Mouse (Mus musculus): ENCODE data around the gene Dip2c. TPM values are rescaled to one million over a fixed set of nuclear protein-coding genes. Genes with fewer than 3 reads are reported as not detected.

The Dip2c gene
- polyA plus RNA-seq, 1 experiment from 2014 or later: 6.1 TPM

DNA sequence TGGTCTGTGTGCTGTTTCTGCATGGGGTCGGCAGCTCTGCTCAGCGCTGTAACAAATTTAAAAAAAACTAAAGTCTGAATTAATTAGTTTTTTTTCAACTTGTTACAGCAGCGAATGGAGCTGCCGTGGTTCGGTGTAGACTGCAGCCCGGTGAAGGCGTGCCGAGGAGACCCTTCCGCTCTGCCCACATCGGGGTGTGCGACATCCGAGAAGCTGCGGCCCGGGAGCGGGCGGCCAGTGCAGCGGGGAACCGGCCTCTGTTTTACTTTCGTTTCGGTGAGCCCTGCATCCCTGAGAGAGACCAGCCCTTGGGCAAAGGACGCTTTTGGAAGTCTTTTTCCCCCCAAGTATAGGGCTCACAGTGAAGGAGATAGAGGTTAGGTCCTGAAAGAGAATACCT lies 218.4 kb downstream of the Dip2c start:
- WGBS: 60% methylated on average over 21 of the region's 21 CpGs
- H3K27ac ChIP-seq (replicated peaks; ENCODE audit: low read depth, low read length): no peak overlapping the region
- no peaks in the 10 kb centered on the region for H3K4me1 ChIP-seq (ENCODE audit: control insufficient read depth, insufficient read depth, low read length)
- H3K27me3 ChIP-seq (ENCODE audit: control insufficient read depth, insufficient read depth, low read length): no peaks in the 10 kb centered on the region
- no peak for ATAC-seq (replicated peaks; ENCODE audit: insufficient number of reproducible peaks, low FRiP score, low TSS enrichment, low read depth)
- peak overlapping the region; percentile 14; the same call in 1 of the 2 replicates for H3K4me2 ChIP-seq (ENCODE audit: low read depth, low read length)
- no peak overlapping the region for H3K9ac ChIP-seq (replicated peaks; ENCODE audit: low read length)
- H3K4me3 ChIP-seq (ENCODE audit: low read depth, low read length): no peak overlapping the region
- no peak for DNase-seq (ENCODE audit: low spot score)
- no peaks in the 10 kb centered on the region for H3K36me3 ChIP-seq (replicated peaks; ENCODE audit: control insufficient read depth, insufficient read depth, low read depth, low read length)
- H3K9me3 ChIP-seq (replicated peaks; ENCODE audit: control insufficient read depth, low read length): no peaks in the 10 kb centered on the region

DNA sequence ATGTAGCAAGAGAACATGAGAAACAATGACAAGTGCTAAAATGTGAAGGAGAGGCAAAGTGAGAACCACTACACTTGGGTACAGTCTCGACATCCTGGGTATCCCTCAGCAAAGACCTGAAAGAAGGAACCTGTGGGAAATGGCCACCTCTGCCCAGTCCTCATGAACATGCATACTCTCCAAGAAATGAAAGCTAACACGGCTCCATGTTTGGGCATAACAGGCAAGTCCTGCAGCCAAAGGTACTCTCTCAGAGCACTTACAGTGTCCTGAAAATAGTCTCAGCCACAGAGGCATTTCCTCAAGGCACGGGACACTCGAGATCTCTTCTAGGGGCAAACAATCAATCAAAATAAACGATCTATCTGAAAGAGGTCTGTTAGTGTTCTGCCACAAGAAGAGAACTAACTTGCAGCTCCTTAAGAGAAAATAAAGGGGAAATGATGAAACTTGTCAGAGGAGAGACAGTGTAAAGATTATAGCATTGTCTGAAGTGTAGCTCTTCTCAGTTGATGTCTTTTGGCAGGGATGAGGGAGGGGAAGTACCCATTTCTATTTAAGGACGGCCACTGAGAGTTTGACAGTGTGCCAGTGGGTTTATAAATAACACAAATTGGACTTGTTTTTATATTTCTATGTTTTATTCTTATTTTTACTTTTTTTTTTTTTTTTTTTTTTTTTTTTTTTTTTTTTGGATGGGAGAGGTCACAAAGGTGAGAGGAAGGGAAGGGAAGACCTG lies 228.0 kb downstream of the Dip2c start:
- 73% methylated on average over 6 of the region's 6 CpGs for WGBS
- ATAC-seq (replicated peaks; ENCODE audit: insufficient number of reproducible peaks, low FRiP score, low TSS enrichment, low read depth): no peak
- Histone ChIP-seq H3K4me3 (ENCODE audit: low read depth, low read length) (no peak overlapping the region), H3K9ac (replicated peaks; ENCODE audit: low read length) (no peak overlapping the region), H3K27ac (replicated peaks; ENCODE audit: low read depth, low read length) (no peak overlapping the region), H3K4me1 (ENCODE audit: control insufficient read depth, insufficient read depth, low read length) (no peaks in the 10 kb centered on the region), H3K27me3 (ENCODE audit: control insufficient read depth, insufficient read depth, low read length) (no peaks in the 10 kb centered on the region), H3K4me2 (ENCODE audit: low read depth, low read length) (no peak overlapping the region), H3K36me3 (replicated peaks; ENCODE audit: control insufficient read depth, insufficient read depth, low read depth, low read length) (no peaks in the 10 kb centered on the region), H3K9me3 (replicated peaks; ENCODE audit: control insufficient read depth, low read length) (no peaks in the 10 kb centered on the region)
- no peak for DNase-seq (ENCODE audit: low spot score)

DNA sequence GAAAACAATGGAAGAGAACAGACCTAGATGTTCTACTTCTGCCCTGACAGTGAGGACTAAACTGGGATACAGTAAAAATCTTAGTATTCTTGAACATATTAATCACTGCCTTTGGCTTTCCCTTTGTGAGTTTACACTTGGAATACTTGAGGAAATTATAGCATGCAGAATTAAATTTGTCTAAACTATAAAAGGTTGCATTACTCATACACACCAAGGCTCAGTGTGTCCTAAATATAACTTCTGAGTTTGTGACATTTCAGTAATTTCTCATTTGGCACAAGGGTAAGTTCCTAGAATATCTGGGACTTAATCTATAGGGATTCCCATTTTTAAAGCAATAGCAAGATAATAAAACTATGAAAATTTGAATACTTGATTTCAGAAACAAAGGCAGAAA lies 262.2 kb downstream of the Dip2c start:
- Histone ChIP-seq H3K36me3 (replicated peaks; ENCODE audit: control insufficient read depth, insufficient read depth, low read depth, low read length) (no peaks in the 10 kb centered on the region), H3K4me3 (ENCODE audit: low read depth, low read length) (no peak overlapping the region), H3K4me1 (ENCODE audit: control insufficient read depth, insufficient read depth, low read length) (no peaks in the 10 kb centered on the region), H3K4me2 (ENCODE audit: low read depth, low read length) (no peak overlapping the region), H3K27me3 (ENCODE audit: control insufficient read depth, insufficient read depth, low read length) (no peaks in the 10 kb centered on the region), H3K9me3 (replicated peaks; ENCODE audit: control insufficient read depth, low read length) (no peaks in the 10 kb centered on the region), H3K9ac (replicated peaks; ENCODE audit: low read length) (no peak overlapping the region), H3K27ac (replicated peaks; ENCODE audit: low read depth, low read length) (no peak overlapping the region)
- DNase-seq (ENCODE audit: low spot score) (no peak), ATAC-seq (replicated peaks; ENCODE audit: insufficient number of reproducible peaks, low FRiP score, low TSS enrichment, low read depth) (no peak)

DNA sequence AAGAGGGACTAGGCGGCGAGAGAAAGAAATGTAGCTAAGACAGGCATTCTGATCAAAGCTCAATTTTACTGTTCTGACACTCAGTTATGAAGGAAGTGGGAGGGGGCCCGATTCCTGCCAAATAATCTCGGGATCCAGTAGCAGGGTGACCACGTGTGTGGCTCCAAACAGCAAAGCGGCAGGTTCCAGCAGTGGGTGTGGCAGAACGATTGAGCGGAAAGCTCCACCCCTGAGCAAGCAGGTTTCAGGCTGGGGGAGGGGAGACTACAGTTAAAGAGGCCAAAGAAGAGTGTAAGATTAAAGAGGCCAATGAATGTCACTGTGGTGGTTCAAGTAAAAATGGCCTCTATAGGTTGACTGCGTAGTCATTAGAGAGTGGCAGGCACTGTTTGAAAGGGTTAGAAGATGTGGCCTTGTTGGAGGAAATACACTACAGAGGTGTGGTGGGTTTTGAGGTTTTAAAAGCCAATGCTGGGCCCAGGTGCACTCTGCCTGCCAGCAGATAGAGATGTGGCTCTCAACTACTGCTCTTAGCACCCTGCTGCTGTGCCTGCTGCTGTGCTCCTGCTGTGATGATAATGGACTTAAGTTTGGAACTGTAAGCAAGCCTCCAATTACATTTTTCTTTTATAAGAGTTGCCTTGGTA lies 271.5 kb downstream of the Dip2c start:
- WGBS: 8% methylated on average over 9 of the region's 9 CpGs
- Histone ChIP-seq H3K4me2 (ENCODE audit: low read depth, low read length) (no peak overlapping the region), H3K9ac (replicated peaks; ENCODE audit: low read length) (no peak overlapping the region), H3K36me3 (replicated peaks; ENCODE audit: control insufficient read depth, insufficient read depth, low read depth, low read length) (no peaks in the 10 kb centered on the region), H3K27ac (replicated peaks; ENCODE audit: low read depth, low read length) (no peak overlapping the region), H3K27me3 (ENCODE audit: control insufficient read depth, insufficient read depth, low read length) (no peaks in the 10 kb centered on the region), H3K9me3 (replicated peaks; ENCODE audit: control insufficient read depth, low read length) (no peaks in the 10 kb centered on the region), H3K4me3 (ENCODE audit: low read depth, low read length) (no peak overlapping the region), H3K4me1 (ENCODE audit: control insufficient read depth, insufficient read depth, low read length) (no peaks in the 10 kb centered on the region)
- ATAC-seq (replicated peaks; ENCODE audit: insufficient number of reproducible peaks, low FRiP score, low TSS enrichment, low read depth): no peak
- DNase-seq (ENCODE audit: low spot score): no peak

DNA sequence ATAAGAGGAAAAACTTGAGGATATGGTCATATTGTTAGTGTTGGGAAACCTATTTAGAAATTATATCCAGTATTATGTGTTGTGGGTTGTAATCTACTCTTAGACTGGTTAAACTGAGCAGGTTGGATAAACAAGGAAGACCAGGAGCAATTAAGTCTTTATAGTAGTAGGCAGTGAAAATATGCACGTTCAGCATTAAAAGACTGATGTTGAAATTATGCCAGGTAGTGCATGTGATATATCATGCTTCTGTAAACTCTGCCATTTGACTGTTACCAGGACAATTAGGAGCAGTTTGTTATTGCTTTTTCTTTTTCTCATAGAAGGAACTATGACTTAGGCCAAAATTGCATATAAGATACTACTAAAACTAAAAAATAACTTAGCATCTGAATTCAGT lies 285.8 kb downstream of the Dip2c start:
- Histone ChIP-seq H3K36me3 (replicated peaks; ENCODE audit: control insufficient read depth, insufficient read depth, low read depth, low read length) (no peaks in the 10 kb centered on the region), H3K4me3 (ENCODE audit: low read depth, low read length) (no peak overlapping the region), H3K4me2 (ENCODE audit: low read depth, low read length) (no peak overlapping the region), H3K27me3 (ENCODE audit: control insufficient read depth, insufficient read depth, low read length) (no peaks in the 10 kb centered on the region), H3K9me3 (replicated peaks; ENCODE audit: control insufficient read depth, low read length) (no peaks in the 10 kb centered on the region), H3K27ac (replicated peaks; ENCODE audit: low read depth, low read length) (no peak overlapping the region), H3K9ac (replicated peaks; ENCODE audit: low read length) (no peak overlapping the region), H3K4me1 (ENCODE audit: control insufficient read depth, insufficient read depth, low read length) (no peaks in the 10 kb centered on the region)
- no peak for ATAC-seq (replicated peaks; ENCODE audit: insufficient number of reproducible peaks, low FRiP score, low TSS enrichment, low read depth)
- 88% methylated on average over 1 of the region's 1 CpGs for WGBS
- no peak for DNase-seq (ENCODE audit: low spot score)

DNA sequence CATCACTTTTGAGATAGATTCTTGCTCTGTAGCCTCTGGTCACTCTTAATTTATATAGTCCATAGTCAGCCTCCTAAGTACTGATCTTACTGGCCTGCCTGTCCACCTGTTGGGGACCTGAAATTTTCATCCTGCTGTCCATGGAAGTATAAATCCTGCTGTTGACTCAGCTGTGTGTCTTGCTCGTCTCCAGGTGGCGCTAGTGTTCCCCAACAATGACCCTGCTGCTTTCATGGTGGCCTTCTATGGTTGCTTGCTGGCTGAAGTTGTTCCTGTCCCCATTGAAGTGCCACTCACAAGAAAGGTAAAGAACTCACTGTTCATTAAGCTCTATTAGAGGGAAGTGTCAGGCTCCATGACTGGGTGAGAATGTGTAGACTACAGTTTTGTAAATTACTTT lies 286.6 kb downstream of the Dip2c start:
- H3K9ac ChIP-seq (replicated peaks; ENCODE audit: low read length): no peak overlapping the region

DNA sequence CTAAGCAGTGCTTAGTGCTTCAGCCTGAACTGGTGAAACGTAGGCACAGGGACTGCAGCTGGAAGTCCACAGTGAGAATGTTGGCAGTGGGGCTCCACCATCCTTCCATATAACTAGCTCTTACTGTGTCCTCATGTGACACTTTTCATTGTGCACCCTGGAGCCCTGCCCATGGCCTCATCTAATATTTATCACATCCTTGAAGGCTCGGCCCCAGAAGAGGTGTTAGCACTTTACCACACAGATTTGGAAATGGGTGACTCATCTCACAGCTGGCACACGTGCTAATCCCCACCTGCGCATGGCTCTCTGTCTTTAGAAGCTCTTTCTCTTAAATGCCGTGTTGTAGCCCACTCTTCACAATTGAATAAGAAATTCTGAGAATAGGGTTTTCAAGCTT lies 292.5 kb downstream of the Dip2c start:
- DNase-seq (ENCODE audit: low spot score): no peak
- H3K27me3 ChIP-seq (ENCODE audit: control insufficient read depth, insufficient read depth, low read length): no peaks in the 10 kb centered on the region
- H3K36me3 ChIP-seq (replicated peaks; ENCODE audit: control insufficient read depth, insufficient read depth, low read depth, low read length): no peaks in the 10 kb centered on the region
- no peak for ATAC-seq (replicated peaks; ENCODE audit: insufficient number of reproducible peaks, low FRiP score, low TSS enrichment, low read depth)
- no peak overlapping the region for H3K9ac ChIP-seq (replicated peaks; ENCODE audit: low read length)
- H3K4me2 ChIP-seq (ENCODE audit: low read depth, low read length): no peak overlapping the region
- WGBS: 91% methylated on average over 5 of the region's 5 CpGs
- no peaks in the 10 kb centered on the region for H3K9me3 ChIP-seq (replicated peaks; ENCODE audit: control insufficient read depth, low read length)
- H3K27ac ChIP-seq (replicated peaks; ENCODE audit: low read depth, low read length): no peak overlapping the region
- H3K4me3 ChIP-seq (ENCODE audit: low read depth, low read length): no peak overlapping the region
- H3K4me1 ChIP-seq (ENCODE audit: control insufficient read depth, insufficient read depth, low read length): no peaks in the 10 kb centered on the region

More for the DNA sequence above, 286.6 kb downstream of the Dip2c start:
- WGBS: 12% methylated on average over 2 of the region's 2 CpGs
- ATAC-seq (replicated peaks; ENCODE audit: insufficient number of reproducible peaks, low FRiP score, low TSS enrichment, low read depth): no peak
- Histone ChIP-seq H3K4me1 (ENCODE audit: control insufficient read depth, insufficient read depth, low read length) (no peaks in the 10 kb centered on the region), H3K4me3 (ENCODE audit: low read depth, low read length) (no peak overlapping the region), H3K36me3 (replicated peaks; ENCODE audit: control insufficient read depth, insufficient read depth, low read depth, low read length) (no peaks in the 10 kb centered on the region), H3K27ac (replicated peaks; ENCODE audit: low read depth, low read length) (no peak overlapping the region), H3K4me2 (ENCODE audit: low read depth, low read length) (no peak overlapping the region), H3K9me3 (replicated peaks; ENCODE audit: control insufficient read depth, low read length) (no peaks in the 10 kb centered on the region), H3K27me3 (ENCODE audit: control insufficient read depth, insufficient read depth, low read length) (no peaks in the 10 kb centered on the region)
- DNase-seq (ENCODE audit: low spot score): peak; percentile 37

DNA sequence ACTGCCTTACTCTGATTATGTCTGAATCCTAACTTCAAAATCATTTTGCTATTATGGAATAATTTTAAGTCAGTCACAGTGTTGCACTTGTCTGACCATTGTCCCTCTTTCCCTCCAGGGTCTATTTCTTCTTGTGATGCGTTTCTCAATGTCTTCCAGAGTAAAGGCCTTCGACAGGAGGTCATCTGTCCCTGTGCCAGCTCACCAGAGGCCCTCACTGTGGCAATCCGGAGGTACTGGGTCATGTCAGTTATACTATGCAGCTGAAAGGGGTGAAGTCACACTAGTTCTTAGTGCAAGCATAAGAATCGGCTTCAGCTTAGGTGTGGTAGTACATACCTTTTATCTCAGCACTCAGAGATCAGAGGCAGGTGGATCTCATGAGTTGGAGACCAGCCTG lies 300.4 kb downstream of the Dip2c start:
- H3K4me2 ChIP-seq (ENCODE audit: low read depth, low read length): no peak overlapping the region

More for the DNA sequence above, 300.4 kb downstream of the Dip2c start:
- H3K9ac ChIP-seq (replicated peaks; ENCODE audit: low read length): no peak overlapping the region
- H3K9me3 ChIP-seq (replicated peaks; ENCODE audit: control insufficient read depth, low read length): no peaks in the 10 kb centered on the region
- 88% methylated on average over 4 of the region's 4 CpGs for WGBS
- no peak for DNase-seq (ENCODE audit: low spot score)
- no peak overlapping the region for H3K27ac ChIP-seq (replicated peaks; ENCODE audit: low read depth, low read length)
- H3K36me3 ChIP-seq (replicated peaks; ENCODE audit: control insufficient read depth, insufficient read depth, low read depth, low read length): no peaks in the 10 kb centered on the region
- no peak overlapping the region for H3K4me3 ChIP-seq (ENCODE audit: low read depth, low read length)
- ATAC-seq (replicated peaks; ENCODE audit: insufficient number of reproducible peaks, low FRiP score, low TSS enrichment, low read depth): no peak
- H3K27me3 ChIP-seq (ENCODE audit: control insufficient read depth, insufficient read depth, low read length): no peaks in the 10 kb centered on the region
- H3K4me1 ChIP-seq (ENCODE audit: control insufficient read depth, insufficient read depth, low read length): no peaks in the 10 kb centered on the region

All from embryonic facial prominence, embryonic 11.5 days (tissue).